Comparison of ENCODE assay signal across 20 mouse cellular contexts in the genomic region with DNA sequence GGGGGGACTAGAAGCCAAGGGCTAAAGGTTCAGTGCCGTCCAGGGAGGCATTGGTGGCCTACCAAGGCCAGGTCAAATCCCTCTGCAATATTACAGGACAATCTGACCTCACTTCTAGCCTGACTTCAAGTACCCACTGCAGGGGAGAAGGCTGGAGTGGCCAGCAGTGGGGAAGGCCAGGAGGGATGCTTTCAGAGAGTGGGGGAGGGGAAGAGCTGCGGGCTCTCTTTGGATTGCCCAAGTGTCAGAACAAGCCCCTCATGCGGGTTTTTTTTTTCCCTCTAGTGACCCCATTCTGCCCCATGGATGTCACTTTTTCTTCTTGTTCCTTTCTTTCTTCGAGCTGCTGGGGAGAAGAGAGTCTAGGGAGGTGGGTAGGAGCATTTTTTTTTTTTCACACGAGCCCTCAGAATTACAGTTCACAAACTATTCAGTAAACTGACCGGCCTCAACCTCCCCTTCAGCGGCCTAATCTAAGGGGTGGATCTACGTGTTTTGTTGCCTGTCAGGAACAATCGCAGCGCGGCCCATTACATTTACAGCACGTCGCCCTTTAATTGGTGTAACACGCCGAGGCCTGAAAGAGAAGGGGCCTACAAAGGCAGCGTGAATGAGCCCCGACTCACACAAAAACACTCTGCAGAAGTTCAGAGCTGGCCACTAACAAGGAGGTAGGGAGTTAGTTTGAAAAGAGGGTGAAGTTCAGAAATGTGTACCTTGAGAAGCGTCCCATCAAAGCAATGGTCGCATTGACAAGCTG. TPM values are rescaled to one million over a fixed set of nuclear protein-coding genes. Genes with fewer than 3 reads are reported as not detected.
DNase-seq lines count a peak whose midpoint lies in the region; ATAC-seq and TF ChIP-seq lines count a peak whose summit lies in the region.
"Had no signal": no experiment of that assay in that cellular context is flagged by ENCODE, and none has a peak within 500 bp of the region (broad histone marks: within the 10 kb centered on the region; RNA-seq: fewer than 3 reads in every experiment).

No protein-coding gene starts in this region.

- no peak for TF ChIP-seq CTCF in hindbrain, postnatal 0 days (IDR thresholded peaks at IDR 0.05; ENCODE audit: low read depth)
- TF ChIP-seq CTCF in intestine, postnatal 0 days (IDR thresholded peaks at IDR 0.05; ENCODE audit: low read depth), result no peak

- no peak overlapping the region for H3K27ac ChIP-seq in hindbrain, embryonic 10.5 days
- no peak overlapping the region for H3K27ac ChIP-seq in hindbrain, postnatal 0 days
- H3K27ac ChIP-seq in forebrain, embryonic 14.5 days (ENCODE audit: low read depth, low read length), result peak overlapping the region; percentile 90
- H3K27ac ChIP-seq in liver, embryonic 11.5 days (ENCODE audit: low read depth, low read length), result no peak overlapping the region
- H3K27ac ChIP-seq in intestine, postnatal 0 days (ENCODE audit: low read depth, low read length), result no peak overlapping the region
- H3K27ac ChIP-seq: embryonic facial prominence, embryonic 12.5 days; heart, embryonic 13.5 days; hindbrain, embryonic 15.5 days; kidney, postnatal 0 days had no signal

- DNase-seq in hindbrain, embryonic 10.5 days (ENCODE audit: low spot score), result peak; percentile 69
- no peak for DNase-seq in hindbrain, postnatal 0 days (ENCODE audit: low spot score)
- DNase-seq in embryo, embryonic 10.5 days (ENCODE audit: low spot score), result peak; percentile 80
- peak; percentile 91 for DNase-seq in forebrain, embryonic 14.5 days (ENCODE audit: low spot score)
- peak; percentile 11 for DNase-seq in naive thymus-derived CD4-positive, alpha-beta T cell, adult 2 months (ENCODE audit: low read depth)
- DNase-seq in liver, embryonic 11.5 days (ENCODE audit: low spot score), result no peak
- DNase-seq in cerebellum, adult 11 months, result no peak
- DNase-seq: adrenal gland, adult 2 months; cerebellum, adult 8-10 months; left cerebral cortex, postnatal 4 days; lung, postnatal 36 days; thymus, adult 2 months had no signal

- H3K27me3 ChIP-seq in hindbrain, embryonic 10.5 days (ENCODE audit: insufficient read depth, poor library complexity, severe bottlenecking), result peaks cover 100% of the 10 kb centered on the region
- H3K27me3 ChIP-seq in hindbrain, postnatal 0 days (ENCODE audit: insufficient read depth, low read length), result peaks cover 60% of the 10 kb centered on the region
- H3K27me3 ChIP-seq in forebrain, embryonic 14.5 days (replicated peaks; ENCODE audit: control insufficient read depth, insufficient read depth, low read length), result peaks cover 3% of the 10 kb centered on the region; the same call in 1 of the 2 replicates
- peaks cover 95% of the 10 kb centered on the region for H3K27me3 ChIP-seq in liver, embryonic 11.5 days (replicated peaks; ENCODE audit: control insufficient read depth, insufficient read depth, low read length)
- H3K27me3 ChIP-seq in intestine, postnatal 0 days (replicated peaks; ENCODE audit: control insufficient read depth, insufficient read depth, low read length), result peaks cover 88% of the 10 kb centered on the region
- H3K27me3 ChIP-seq: CH12.LX had no signal

- no peak overlapping the region for H3K4me2 ChIP-seq in hindbrain, postnatal 0 days (ENCODE audit: low read depth, low read length)
- H3K4me2 ChIP-seq in forebrain, embryonic 14.5 days (ENCODE audit: low read length), result peak overlapping the region; percentile 69
- H3K4me2 ChIP-seq in liver, embryonic 11.5 days, result no peak overlapping the region
- no peak overlapping the region for H3K4me2 ChIP-seq in intestine, postnatal 0 days (replicated peaks; ENCODE audit: low read depth)
- H3K4me2 ChIP-seq: heart, embryonic 13.5 days had no signal

- H3K9ac ChIP-seq in hindbrain, postnatal 0 days (replicated peaks; ENCODE audit: low read length), result no peak overlapping the region
- peak overlapping the region; percentile 59; the same call in 1 of the 2 replicates for H3K9ac ChIP-seq in forebrain, embryonic 14.5 days (ENCODE audit: low read length)
- no peak overlapping the region for H3K9ac ChIP-seq in liver, embryonic 11.5 days (ENCODE audit: low read depth, low read length)
- H3K9ac ChIP-seq in intestine, postnatal 0 days (ENCODE audit: low read depth, low read length), result no peak overlapping the region
- H3K9ac ChIP-seq: embryonic facial prominence, embryonic 12.5 days; heart, embryonic 13.5 days; hindbrain, embryonic 15.5 days had no signal

- ATAC-seq in hindbrain, postnatal 0 days, result no peak
- ATAC-seq in forebrain, embryonic 14.5 days, result peak; percentile 62
- ATAC-seq in liver, embryonic 11.5 days (replicated peaks; ENCODE audit: low FRiP score), result no peak
- no peak for ATAC-seq in intestine, postnatal 0 days

- no peaks in the 10 kb centered on the region for H3K36me3 ChIP-seq in hindbrain, embryonic 10.5 days
- no peaks in the 10 kb centered on the region for H3K36me3 ChIP-seq in hindbrain, postnatal 0 days (ENCODE audit: insufficient read depth, low read length)
- H3K36me3 ChIP-seq in forebrain, embryonic 14.5 days (ENCODE audit: control insufficient read depth, insufficient read depth, low read length), result no peaks in the 10 kb centered on the region
- H3K36me3 ChIP-seq in liver, embryonic 11.5 days (ENCODE audit: control insufficient read depth, insufficient read depth, low read length), result no peaks in the 10 kb centered on the region
- no peaks in the 10 kb centered on the region for H3K36me3 ChIP-seq in intestine, postnatal 0 days (ENCODE audit: control insufficient read depth, insufficient read depth)
- H3K36me3 ChIP-seq: embryonic facial prominence, embryonic 12.5 days; heart, embryonic 13.5 days; hindbrain, embryonic 15.5 days had no signal

- peaks cover 47% of the 10 kb centered on the region for H3K4me1 ChIP-seq in hindbrain, embryonic 10.5 days (replicated peaks)
- H3K4me1 ChIP-seq in hindbrain, postnatal 0 days (ENCODE audit: insufficient read depth, low read length), result peaks cover 6% of the 10 kb centered on the region; the same call in 1 of the 2 replicates
- peaks cover 46% of the 10 kb centered on the region for H3K4me1 ChIP-seq in forebrain, embryonic 14.5 days (ENCODE audit: control insufficient read depth, insufficient read depth, low read length)
- H3K4me1 ChIP-seq in liver, embryonic 11.5 days (replicated peaks; ENCODE audit: control insufficient read depth, insufficient read depth, low read length), result peaks cover 7% of the 10 kb centered on the region
- peaks cover 11% of the 10 kb centered on the region; the same call in 1 of the 2 replicates for H3K4me1 ChIP-seq in intestine, postnatal 0 days (replicated peaks; ENCODE audit: control insufficient read depth, insufficient read depth, low read length)

- H3K4me3 ChIP-seq in hindbrain, embryonic 10.5 days, result 0 out of 2 replicates have a peak overlapping the region, but pooled peaks have one; percentile 4
- no peak overlapping the region for H3K4me3 ChIP-seq in hindbrain, postnatal 0 days (ENCODE audit: low read length)
- H3K4me3 ChIP-seq in forebrain, embryonic 14.5 days (ENCODE audit: low read depth, low read length), result 0 out of 2 replicates have a peak overlapping the region, but pooled peaks have one; percentile 1
- no peak overlapping the region for H3K4me3 ChIP-seq in liver, embryonic 11.5 days (ENCODE audit: low read depth, low read length)
- no peak overlapping the region for H3K4me3 ChIP-seq in intestine, postnatal 0 days (ENCODE audit: low read depth, low read length)
- H3K4me3 ChIP-seq: embryonic facial prominence, embryonic 12.5 days; heart, embryonic 13.5 days; hindbrain, embryonic 15.5 days had no signal

- WGBS in hindbrain, embryonic 10.5 days, result 1% methylated on average over 19 of the region's 19 CpGs
- 5% methylated on average over 19 of the region's 19 CpGs for WGBS in hindbrain, postnatal 0 days
- 1% methylated on average over 19 of the region's 19 CpGs for WGBS in forebrain, embryonic 14.5 days
- 3% methylated on average over 18 of the region's 19 CpGs for WGBS in liver, embryonic 11.5 days
- WGBS in intestine, postnatal 0 days, result 9% methylated on average over 19 of the region's 19 CpGs

- H3K9me3 ChIP-seq in hindbrain, embryonic 10.5 days, result no peaks in the 10 kb centered on the region
- no peaks in the 10 kb centered on the region for H3K9me3 ChIP-seq in hindbrain, postnatal 0 days (ENCODE audit: low read length)
- H3K9me3 ChIP-seq in forebrain, embryonic 14.5 days (replicated peaks; ENCODE audit: control insufficient read depth, low read length), result no peaks in the 10 kb centered on the region
- H3K9me3 ChIP-seq in liver, embryonic 11.5 days (ENCODE audit: control insufficient read depth, low read length), result no peaks in the 10 kb centered on the region
- no peaks in the 10 kb centered on the region for H3K9me3 ChIP-seq in intestine, postnatal 0 days (ENCODE audit: control insufficient read depth)
- H3K9me3 ChIP-seq: embryonic facial prominence, embryonic 12.5 days; heart, embryonic 13.5 days; hindbrain, embryonic 15.5 days had no signal

RNA-seq across cellular contexts. Expression of a gene that starts 47.2 kb away (rescaled TPM):
- polyA plus RNA-seq in hindbrain, embryonic 10.5 days (2016; fragmentation: Nextera tagmentation; extraction: Ambion mirVana), result 15.3 and 16.1 TPM in 2 replicates
- 37.0 and 43.1 TPM in 2 replicates for total RNA-seq in hindbrain, postnatal 0 days (2014; rRNA removed)
- 36.8 and 39.2 TPM in 2 replicates for polyA plus RNA-seq in hindbrain, postnatal 0 days (2015; fragmentation: Nextera tagmentation; extraction: Ambion mirVana)
- 54.2 and 54.9 TPM in 2 replicates for polyA plus RNA-seq in forebrain, embryonic 14.5 days (2014; fragmentation: Nextera tagmentation; extraction: Ambion mirVana)
- polyA plus RNA-seq in liver, embryonic 11.5 days (2014; fragmentation: Nextera tagmentation; extraction: Ambion mirVana), result 24.8 and 27.7 TPM in 2 replicates
- polyA plus RNA-seq in intestine, postnatal 0 days (2015; fragmentation: Nextera tagmentation; extraction: Ambion mirVana), result 25.4 and 29.1 TPM in 2 replicates

RNA-seq across cellular contexts. Expression of a gene that starts 47.3 kb away (rescaled TPM):
- polyA plus RNA-seq in hindbrain, embryonic 10.5 days (2016; fragmentation: Nextera tagmentation; extraction: Ambion mirVana), result 1.2 and 3.0 TPM in 2 replicates
- 0.10 TPM in 1 of 2 replicates, not detected in the other for total RNA-seq in hindbrain, postnatal 0 days (2014; rRNA removed)
- not detected in 2 replicates for polyA plus RNA-seq in hindbrain, postnatal 0 days (2015; fragmentation: Nextera tagmentation; extraction: Ambion mirVana)
- 33.2 and 39.4 TPM in 2 replicates for polyA plus RNA-seq in forebrain, embryonic 14.5 days (2014; fragmentation: Nextera tagmentation; extraction: Ambion mirVana)
- not detected in 2 replicates for polyA plus RNA-seq in liver, embryonic 11.5 days (2014; fragmentation: Nextera tagmentation; extraction: Ambion mirVana)
- not detected in 2 replicates for polyA plus RNA-seq in intestine, postnatal 0 days (2015; fragmentation: Nextera tagmentation; extraction: Ambion mirVana)
- total RNA-seq: adrenal gland, adult 2 months; CH12.LX had no signal
- polyA plus RNA-seq: adrenal gland, adult 2 months; gonadal fat pad, adult 2 months; heart, embryonic 13.5 days; kidney, postnatal 0 days; liver, embryonic 16.5 days; thymus, adult 2 months had no signal

Comparison
In these comparisons a context has a peak if more than half of its experiments do, and no peak if none do; other contexts are left out.
1. DNase-seq: peak in hindbrain, embryonic 10.5 days (single experiment), embryo, embryonic 10.5 days (single experiment), forebrain, embryonic 14.5 days (single experiment) and naive thymus-derived CD4-positive, alpha-beta T cell, adult 2 months (single experiment); none in hindbrain, postnatal 0 days (single experiment), liver, embryonic 11.5 days (single experiment) and cerebellum, adult 11 months (single experiment).
2. H3K4me3 ChIP-seq: peak in hindbrain, embryonic 10.5 days (single experiment) and forebrain, embryonic 14.5 days (single experiment); none in hindbrain, postnatal 0 days (single experiment), liver, embryonic 11.5 days (single experiment) and intestine, postnatal 0 days (single experiment).